Mouse (Mus musculus) erythroblast, adult 5-6 weeks (primary cell): Measurements from ENCODE around the gene Wnt16. TPM values are rescaled to one million over a fixed set of nuclear protein-coding genes. Genes with fewer than 3 reads are reported as not detected.
"Not testable (repeated sequence)": the region's sequence is repeated elsewhere in the genome, so short reads cannot be mapped to it uniquely, and the experiment has no call there.

ENCODE experiments used
- ATAC-seq: replicated peaks from 2 replicates; pipeline ENCODE4 v1.8.0; 2016; ENCODE audit warnings: moderate number of reproducible peaks, mild to moderate bottlenecking, moderate TSS enrichment, inconsistent platforms; ENCODE audit not compliant: poor library complexity, low FRiP score, severe bottlenecking
- total RNA-seq, 2 experiments: library from RNA; stranded (forward) in 1 of 2; stranded (reverse) in 1 of 2; fragments of 150-400 nt in 1 of 2; fragments of 200-764, 138-1000 nt in 1 of 2; gene quantifications; 2 replicates each; pipeline versions ENCODE4 v1.2.3 to v1.2.4; 2015 to 2017; ENCODE audit warnings: low replicate concordance in 2 of 2

Gene Wnt16
- not detected in 2 replicates for total RNA-seq (2015; ENCODE audit: low replicate concordance)
- not detected in 2 replicates for total RNA-seq (2017; ENCODE audit: low replicate concordance)

- no peak for ATAC-seq
Observed at GRCm38 (mm10) chr6:22288004-22288736, at the start of gene Wnt16. Gene Wnt16, plus strand, starts transcription at chr6:22288227.

GRCm38 (mm10) chr6:22243321-22243720, 44.7 kb upstream of the Wnt16 start:
- ATAC-seq, result no peak

- ATAC-seq, result no peak
Observed at GRCm38 (mm10) chr6:22246696-22247095, 41.3 kb upstream of the Wnt16 start.

- ATAC-seq, result no peak
Observed at GRCm38 (mm10) chr6:22258784-22259183, 29.2 kb upstream of the Wnt16 start.

- ATAC-seq, result no peak
Observed at GRCm38 (mm10) chr6:22262519-22262918, 25.5 kb upstream of the Wnt16 start.

GRCm38 (mm10) chr6:22264094-22264493, 23.9 kb upstream of the Wnt16 start:
- ATAC-seq, result not testable (repeated sequence)

GRCm38 (mm10) chr6:22266018-22266417, 22.0 kb upstream of the Wnt16 start:
- ATAC-seq, result no peak

GRCm38 (mm10) chr6:22267807-22268667, 20.0 kb upstream of the Wnt16 start:
- no peak for ATAC-seq

- ATAC-seq, result no peak
Observed at GRCm38 (mm10) chr6:22268677-22269076, 19.4 kb upstream of the Wnt16 start.

GRCm38 (mm10) chr6:22269840-22270521, 18.0 kb upstream of the Wnt16 start:
- ATAC-seq, result no peak

- no peak for ATAC-seq
Observed at GRCm38 (mm10) chr6:22277941-22278340, 10.1 kb upstream of the Wnt16 start.

GRCm38 (mm10) chr6:22280217-22280861, 7.7 kb upstream of the Wnt16 start:
- ATAC-seq, result no peak

- no peak for ATAC-seq
Observed at GRCm38 (mm10) chr6:22282405-22282804, 5.6 kb upstream of the Wnt16 start.

GRCm38 (mm10) chr6:22288737-22289460, 872 bp downstream of the Wnt16 start:
- no peak for ATAC-seq

GRCm38 (mm10) chr6:22289461-22290021, 1.5 kb downstream of the Wnt16 start:
- ATAC-seq, result no peak

- ATAC-seq, result no peak
Observed at GRCm38 (mm10) chr6:22290790-22291189, 2.8 kb downstream of the Wnt16 start.

- ATAC-seq, result no peak
Observed at GRCm38 (mm10) chr6:22292056-22292455, 4.0 kb downstream of the Wnt16 start.

- ATAC-seq, result no peak
Observed at GRCm38 (mm10) chr6:22293922-22294321, 5.9 kb downstream of the Wnt16 start.

- no peak for ATAC-seq
Observed at GRCm38 (mm10) chr6:22297028-22297427, 9.0 kb downstream of the Wnt16 start.
